26 mouse cellular contexts compared by ENCODE assay signal in genomic region chr3:105581119-105581518, GRCm38 (mm10).
DNase-seq lines count a peak whose midpoint lies in the region; ATAC-seq and TF ChIP-seq lines count a peak whose summit lies in the region.
"Had no signal": no experiment of that assay in that cellular context is flagged by ENCODE, and none has a peak within 500 bp of the region (broad histone marks: within the 10 kb centered on the region; RNA-seq: fewer than 3 reads in every experiment).

No protein-coding gene starts in this region.

- H3K27ac ChIP-seq in midbrain, embryonic 10.5 days (replicated peaks), result no peak overlapping the region; the same call in 1 of the 2 replicates
- H3K27ac ChIP-seq in midbrain, embryonic 11.5 days (ENCODE audit: low read depth, low read length), result no peak overlapping the region
- H3K27ac ChIP-seq in midbrain, embryonic 14.5 days (replicated peaks; ENCODE audit: low read depth, low read length), result 0 out of 2 replicates have a peak overlapping the region, but pooled peaks have one; percentile 26
- H3K27ac ChIP-seq in gastrocnemius, adult 2 months, result no peak overlapping the region
- H3K27ac ChIP-seq: embryonic facial prominence, embryonic 12.5 days; embryonic facial prominence, embryonic 15.5 days; heart, adult 2 months; hindbrain, embryonic 14.5 days; hindbrain, postnatal 0 days had no signal

- H3K4me1 ChIP-seq in midbrain, embryonic 10.5 days, result peaks cover 25% of the 10 kb centered on the region
- H3K4me1 ChIP-seq in midbrain, embryonic 11.5 days (ENCODE audit: control insufficient read depth, insufficient read depth, low read length), result peaks cover 14% of the 10 kb centered on the region
- peaks cover 19% of the 10 kb centered on the region for H3K4me1 ChIP-seq in midbrain, embryonic 14.5 days (ENCODE audit: control insufficient read depth, insufficient read depth, low read length)
- H3K4me1 ChIP-seq: embryonic facial prominence, embryonic 12.5 days; embryonic facial prominence, embryonic 15.5 days had no signal

- H3K36me3 ChIP-seq in midbrain, embryonic 10.5 days, result no peaks in the 10 kb centered on the region
- no peaks in the 10 kb centered on the region for H3K36me3 ChIP-seq in midbrain, embryonic 11.5 days (ENCODE audit: control insufficient read depth, insufficient read depth, low read length)
- H3K36me3 ChIP-seq in midbrain, embryonic 14.5 days (ENCODE audit: control insufficient read depth, insufficient read depth, low read length), result no peaks in the 10 kb centered on the region
- H3K36me3 ChIP-seq: embryonic facial prominence, embryonic 12.5 days; embryonic facial prominence, embryonic 15.5 days; G1E had no signal

- intact Hi-C loops in gastrocnemius, adult 2 months (cut with DNase I), result no loop called here
- intact Hi-C loops in heart, postnatal 25 days (cut with DNase I), result no loop called here

- WGBS in midbrain, embryonic 10.5 days, result 58% methylated on average over 6 of the region's 6 CpGs
- WGBS in midbrain, embryonic 11.5 days, result 50% methylated on average over 6 of the region's 6 CpGs
- WGBS in midbrain, embryonic 14.5 days, result 28% methylated on average over 6 of the region's 6 CpGs

- H3K4me2 ChIP-seq in midbrain, embryonic 11.5 days, result no peak overlapping the region
- no peak overlapping the region for H3K4me2 ChIP-seq in midbrain, embryonic 14.5 days (ENCODE audit: low read length)
- H3K4me2 ChIP-seq: embryonic facial prominence, embryonic 12.5 days; embryonic facial prominence, embryonic 15.5 days; heart, embryonic 11.5 days; hindbrain, embryonic 14.5 days had no signal

- ATAC-seq in midbrain, embryonic 11.5 days (ENCODE audit: low FRiP score), result no peak
- ATAC-seq in midbrain, embryonic 14.5 days (ENCODE audit: low FRiP score, low TSS enrichment), result no peak
- ATAC-seq: forebrain, embryonic 14.5 days; forebrain, postnatal 0 days; hindbrain, postnatal 0 days; inflammation-experienced regulatory T-cells, adult 6 months; Patski had no signal

- peak; percentile 40 for DNase-seq in midbrain, embryonic 10.5 days (ENCODE audit: low spot score)
- DNase-seq in midbrain, embryonic 11.5 days (ENCODE audit: low spot score, missing footprints), result no peak
- DNase-seq in brain, embryonic 14.5 days (ENCODE audit: low read depth), result peak; percentile 45
- peak; percentile 68 for DNase-seq in midbrain, embryonic 14.5 days
- DNase-seq in gastrocnemius, adult 2 months, result no peak
- no peak for DNase-seq in heart, postnatal 25 days (ENCODE audit: low spot score)
- DNase-seq: adrenal gland, postnatal 10 days; adrenal gland, postnatal 36 days; B cell, adult 2 months; cerebellum, adult 11 months; cerebellum, adult 2 months; cerebellum, adult 9-11 months; cerebellum, postnatal 25 days; forebrain, postnatal 0 days; gastrocnemius, postnatal 25 days; heart, adult 2 months; heart, postnatal 4 days had no signal

- H3K4me3 ChIP-seq in midbrain, embryonic 10.5 days, result no peak overlapping the region
- H3K4me3 ChIP-seq in midbrain, embryonic 11.5 days (ENCODE audit: low read depth, low read length), result no peak overlapping the region
- H3K4me3 ChIP-seq in midbrain, embryonic 14.5 days (replicated peaks; ENCODE audit: low read depth, low read length), result no peak overlapping the region
- no peak overlapping the region for H3K4me3 ChIP-seq in gastrocnemius, adult 2 months
- H3K4me3 ChIP-seq: embryonic facial prominence, embryonic 12.5 days; embryonic facial prominence, embryonic 15.5 days; heart, adult 2 months had no signal

- TF ChIP-seq POLR2A in brain, embryonic 14.5 days (IDR thresholded peaks at IDR 0.05; ENCODE audit: borderline replicate concordance, extremely low read depth, insufficient read depth, insufficient read length, poor library complexity, severe bottlenecking), result no peak

- H3K27me3 ChIP-seq in midbrain, embryonic 10.5 days (ENCODE audit: low read depth, poor library complexity, severe bottlenecking), result no peaks in the 10 kb centered on the region
- no peaks in the 10 kb centered on the region for H3K27me3 ChIP-seq in midbrain, embryonic 11.5 days (ENCODE audit: control insufficient read depth, insufficient read depth, low read length)
- no peaks in the 10 kb centered on the region for H3K27me3 ChIP-seq in midbrain, embryonic 14.5 days (ENCODE audit: control insufficient read depth, insufficient read depth, low read length)
- H3K27me3 ChIP-seq: embryonic facial prominence, embryonic 12.5 days; embryonic facial prominence, embryonic 15.5 days had no signal

- H3K9me3 ChIP-seq in midbrain, embryonic 10.5 days (replicated peaks), result no peaks in the 10 kb centered on the region
- H3K9me3 ChIP-seq in midbrain, embryonic 11.5 days (ENCODE audit: control insufficient read depth, low read length), result no peaks in the 10 kb centered on the region
- H3K9me3 ChIP-seq in midbrain, embryonic 14.5 days (ENCODE audit: control insufficient read depth, low read length), result no peaks in the 10 kb centered on the region
- H3K9me3 ChIP-seq: embryonic facial prominence, embryonic 12.5 days; embryonic facial prominence, embryonic 15.5 days; G1E had no signal

- no peak for TF ChIP-seq CTCF in brain, embryonic 14.5 days (IDR thresholded peaks at IDR 0.05; ENCODE audit: borderline replicate concordance, extremely low read depth, insufficient read depth, insufficient read length)
- no peak for TF ChIP-seq CTCF in gastrocnemius, adult 2 months (IDR thresholded peaks at IDR 0.05)

- H3K9ac ChIP-seq in midbrain, embryonic 11.5 days (ENCODE audit: low read length), result no peak overlapping the region
- H3K9ac ChIP-seq in midbrain, embryonic 14.5 days (replicated peaks; ENCODE audit: low read length), result no peak overlapping the region
- H3K9ac ChIP-seq: embryonic facial prominence, embryonic 12.5 days; embryonic facial prominence, embryonic 15.5 days; forebrain, postnatal 0 days; hindbrain, embryonic 14.5 days had no signal

Comparison
In these comparisons a context has a peak if more than half of its experiments do, and no peak if none do; other contexts are left out.
1. DNase-seq: peak in midbrain, embryonic 10.5 days (single experiment), brain, embryonic 14.5 days (single experiment) and midbrain, embryonic 14.5 days (single experiment); none in midbrain, embryonic 11.5 days (single experiment), gastrocnemius, adult 2 months (single experiment) and heart, postnatal 25 days (single experiment).